Mouse (Mus musculus): ENCODE data around the gene Mrpl54. TPM values are rescaled to one million over a fixed set of nuclear protein-coding genes. Genes with fewer than 3 reads are reported as not detected.

The Mrpl54 gene
- polyA plus RNA-seq, 1 experiment from 2014 or later, result 240 TPM

DNA sequence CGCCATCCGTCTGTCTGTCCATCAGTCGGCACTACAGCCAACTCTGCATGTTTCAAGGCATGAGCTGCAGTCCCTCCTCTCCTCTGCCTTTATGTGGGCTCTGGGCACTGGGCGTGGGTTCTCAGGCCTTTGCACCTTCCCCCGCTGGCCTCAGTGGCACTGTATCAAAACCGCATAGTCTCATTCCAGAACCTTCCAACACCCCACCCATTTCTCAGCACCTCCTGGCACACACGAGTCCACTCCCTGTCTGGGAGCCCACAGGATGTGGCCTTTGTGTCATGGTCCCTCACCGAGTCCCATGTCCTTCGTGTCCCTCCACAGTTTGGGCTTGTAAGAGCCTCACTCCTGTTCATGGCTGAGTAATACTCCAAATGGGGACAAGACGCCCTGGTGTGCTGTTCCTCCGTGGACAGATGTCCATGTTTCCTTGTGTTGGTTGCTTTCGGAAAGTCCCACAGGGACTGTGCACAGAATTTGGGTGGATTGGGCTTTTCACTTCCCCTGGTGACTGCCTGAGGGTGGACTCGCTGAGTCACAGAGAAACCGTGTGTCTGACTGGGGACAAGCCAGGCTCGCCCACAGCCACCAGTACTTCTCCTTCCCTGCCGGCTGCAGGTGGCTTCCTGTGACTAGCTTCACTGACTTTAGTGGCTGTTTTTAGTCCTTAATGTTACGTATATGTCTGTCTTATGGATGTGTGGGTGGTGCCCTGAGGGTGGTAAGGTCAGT, 31.8 kb upstream of the Mrpl54 start:
- H3K36me3 ChIP-seq (ENCODE audit: control insufficient read depth, insufficient read depth, low read length), result no peaks in the 10 kb centered on the region
- no peaks in the 10 kb centered on the region for H3K9me3 ChIP-seq (ENCODE audit: control insufficient read depth, low read length)
- 89% methylated on average over 17 of the region's 17 CpGs for WGBS
- H3K4me1 ChIP-seq (ENCODE audit: control insufficient read depth, insufficient read depth, low read length), result peaks cover 61% of the 10 kb centered on the region
- H3K27me3 ChIP-seq (ENCODE audit: control insufficient read depth, insufficient read depth, low read length), result no peaks in the 10 kb centered on the region
- ATAC-seq (ENCODE audit: low FRiP score, low TSS enrichment), result no peak
- no peak overlapping the region for H3K27ac ChIP-seq (ENCODE audit: low read depth, low read length)
- H3K4me2 ChIP-seq (replicated peaks; ENCODE audit: low read depth, low read length), result no peak overlapping the region
- H3K4me3 ChIP-seq (ENCODE audit: low read length), result no peak overlapping the region
- no peak overlapping the region for H3K9ac ChIP-seq (ENCODE audit: low read depth, low read length)

DNA sequence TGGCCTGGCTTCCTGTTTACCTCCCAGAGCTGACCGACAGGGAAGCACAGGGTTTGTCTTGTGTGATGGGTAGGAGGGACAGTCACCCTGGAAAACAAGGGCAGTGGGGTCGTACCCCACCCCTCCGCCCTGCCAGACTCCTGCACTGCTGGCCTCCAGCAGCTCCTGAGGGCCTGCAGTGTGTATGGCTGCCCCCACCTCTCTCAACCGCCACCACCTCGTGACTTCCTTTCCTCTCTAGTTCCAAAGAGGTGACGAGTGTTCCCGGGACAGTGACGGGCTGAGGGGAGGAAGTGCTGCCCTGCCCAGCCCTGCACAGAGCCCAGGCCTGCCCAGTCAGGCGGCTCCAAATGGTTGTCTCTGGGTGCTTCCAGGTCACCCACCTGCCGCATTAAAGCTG, 31.1 kb upstream of the Mrpl54 start:
- WGBS, result 42% methylated on average over 10 of the region's 10 CpGs
- H3K9me3 ChIP-seq (ENCODE audit: control insufficient read depth, low read length), result no peaks in the 10 kb centered on the region
- ATAC-seq (ENCODE audit: low FRiP score, low TSS enrichment), result 0 out of 2 replicates have a peak, but pooled peaks have one; percentile 5
- no peak overlapping the region for H3K4me3 ChIP-seq (ENCODE audit: low read length)
- peak overlapping the region; percentile 55; the same call in 1 of the 2 replicates for H3K27ac ChIP-seq (ENCODE audit: low read depth, low read length)
- no peaks in the 10 kb centered on the region for H3K36me3 ChIP-seq (ENCODE audit: control insufficient read depth, insufficient read depth, low read length)
- H3K9ac ChIP-seq (ENCODE audit: low read depth, low read length), result no peak overlapping the region
- H3K4me2 ChIP-seq (replicated peaks; ENCODE audit: low read depth, low read length), result peak overlapping the region; percentile 3; the same call in 1 of the 2 replicates
- no peaks in the 10 kb centered on the region for H3K27me3 ChIP-seq (ENCODE audit: control insufficient read depth, insufficient read depth, low read length)
- peaks cover 55% of the 10 kb centered on the region for H3K4me1 ChIP-seq (ENCODE audit: control insufficient read depth, insufficient read depth, low read length)

DNA sequence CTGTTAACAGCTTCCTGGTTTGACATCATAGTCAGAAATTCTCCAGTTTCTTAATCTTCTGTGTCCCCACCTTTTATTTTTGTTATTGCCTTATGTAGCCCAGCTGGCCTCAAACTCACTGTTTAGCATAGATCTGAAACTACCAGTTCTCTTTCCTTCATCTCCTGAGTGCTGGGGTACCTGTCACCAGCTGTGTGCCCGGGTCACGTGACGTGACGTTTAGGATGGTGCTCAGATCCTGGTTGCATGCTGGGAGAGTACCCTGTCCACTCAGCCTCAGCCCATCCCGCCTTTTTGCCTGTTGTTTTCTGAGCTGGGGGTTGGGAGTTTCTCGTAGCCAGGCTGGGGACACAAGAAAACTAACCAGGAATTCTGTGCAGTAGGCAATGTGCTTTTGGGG, 30.5 kb upstream of the Mrpl54 start:
- Histone ChIP-seq H3K9ac (ENCODE audit: low read depth, low read length) (no peak overlapping the region), H3K9me3 (ENCODE audit: control insufficient read depth, low read length) (no peaks in the 10 kb centered on the region), H3K4me1 (ENCODE audit: control insufficient read depth, insufficient read depth, low read length) (peaks cover 49% of the 10 kb centered on the region), H3K4me3 (ENCODE audit: low read length) (no peak overlapping the region), H3K36me3 (ENCODE audit: control insufficient read depth, insufficient read depth, low read length) (no peaks in the 10 kb centered on the region), H3K4me2 (replicated peaks; ENCODE audit: low read depth, low read length) (no peak overlapping the region), H3K27me3 (ENCODE audit: control insufficient read depth, insufficient read depth, low read length) (no peaks in the 10 kb centered on the region), H3K27ac (ENCODE audit: low read depth, low read length) (peak overlapping the region; percentile 55; the same call in 1 of the 2 replicates)
- no peak for ATAC-seq (ENCODE audit: low FRiP score, low TSS enrichment)
- WGBS, result 75% methylated on average over 6 of the region's 6 CpGs

DNA sequence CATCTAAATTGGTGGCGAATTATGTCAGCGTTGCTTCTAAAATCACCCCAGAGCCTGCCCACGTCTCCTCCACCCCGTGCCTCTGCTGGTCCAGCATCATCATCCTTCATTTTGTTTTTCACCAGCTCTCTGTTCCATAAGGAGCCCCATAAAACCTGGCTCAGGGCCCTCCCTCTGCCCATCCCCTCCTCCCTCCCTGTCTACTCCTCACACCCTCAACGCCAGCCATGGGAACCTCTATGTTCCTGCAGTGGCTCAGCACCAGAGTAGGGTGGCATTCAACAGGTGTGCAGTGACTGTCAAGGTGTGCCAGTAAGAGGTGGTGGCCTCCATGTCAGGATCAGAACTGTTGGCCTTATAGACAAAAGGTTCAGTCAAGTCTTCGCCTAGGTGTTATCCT, 28.5 kb upstream of the Mrpl54 start:
- H3K4me2 ChIP-seq (replicated peaks; ENCODE audit: low read depth, low read length), result no peak overlapping the region

DNA sequence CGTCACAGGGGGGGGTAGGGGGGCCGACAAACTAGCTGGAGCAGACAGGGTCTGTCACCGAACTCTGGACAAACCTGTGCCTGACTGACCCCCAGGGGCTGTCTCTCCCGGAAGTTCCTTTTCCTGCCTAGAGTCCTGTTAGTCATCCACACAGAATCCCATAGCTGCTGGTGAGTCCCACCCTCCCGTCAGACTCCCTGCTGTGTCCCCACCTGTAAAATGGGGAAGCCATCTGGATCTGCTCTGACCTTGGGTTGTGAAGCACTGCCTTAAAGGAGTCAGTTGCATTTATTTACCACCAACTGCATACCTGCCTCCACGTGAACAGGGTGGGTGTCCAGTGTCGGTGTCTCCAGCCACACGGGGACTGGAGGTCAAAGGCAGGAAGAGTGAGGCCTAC, 27.7 kb upstream of the Mrpl54 start:
- ATAC-seq (ENCODE audit: low FRiP score, low TSS enrichment), result no peak
- Histone ChIP-seq H3K36me3 (ENCODE audit: control insufficient read depth, insufficient read depth, low read length) (no peaks in the 10 kb centered on the region), H3K9ac (ENCODE audit: low read depth, low read length) (peak overlapping the region; percentile 50), H3K4me2 (replicated peaks; ENCODE audit: low read depth, low read length) (peak overlapping the region; percentile 99), H3K27me3 (ENCODE audit: control insufficient read depth, insufficient read depth, low read length) (peaks cover 16% of the 10 kb centered on the region), H3K27ac (ENCODE audit: low read depth, low read length) (no peak overlapping the region), H3K9me3 (ENCODE audit: control insufficient read depth, low read length) (no peaks in the 10 kb centered on the region), H3K4me1 (ENCODE audit: control insufficient read depth, insufficient read depth, low read length) (peaks cover 32% of the 10 kb centered on the region), H3K4me3 (ENCODE audit: low read length) (peak overlapping the region; percentile 77)
- 33% methylated on average over 8 of the region's 8 CpGs for WGBS

More for the DNA sequence above, 28.5 kb upstream of the Mrpl54 start:
- Histone ChIP-seq H3K4me1 (ENCODE audit: control insufficient read depth, insufficient read depth, low read length) (peaks cover 39% of the 10 kb centered on the region), H3K36me3 (ENCODE audit: control insufficient read depth, insufficient read depth, low read length) (no peaks in the 10 kb centered on the region), H3K27ac (ENCODE audit: low read depth, low read length) (no peak overlapping the region), H3K27me3 (ENCODE audit: control insufficient read depth, insufficient read depth, low read length) (peaks cover 12% of the 10 kb centered on the region), H3K9me3 (ENCODE audit: control insufficient read depth, low read length) (no peaks in the 10 kb centered on the region), H3K4me3 (ENCODE audit: low read length) (no peak overlapping the region), H3K9ac (ENCODE audit: low read depth, low read length) (peak overlapping the region; percentile 50; the same call in 1 of the 2 replicates)
- 87% methylated on average over 5 of the region's 6 CpGs for WGBS
- no peak for ATAC-seq (ENCODE audit: low FRiP score, low TSS enrichment)

DNA sequence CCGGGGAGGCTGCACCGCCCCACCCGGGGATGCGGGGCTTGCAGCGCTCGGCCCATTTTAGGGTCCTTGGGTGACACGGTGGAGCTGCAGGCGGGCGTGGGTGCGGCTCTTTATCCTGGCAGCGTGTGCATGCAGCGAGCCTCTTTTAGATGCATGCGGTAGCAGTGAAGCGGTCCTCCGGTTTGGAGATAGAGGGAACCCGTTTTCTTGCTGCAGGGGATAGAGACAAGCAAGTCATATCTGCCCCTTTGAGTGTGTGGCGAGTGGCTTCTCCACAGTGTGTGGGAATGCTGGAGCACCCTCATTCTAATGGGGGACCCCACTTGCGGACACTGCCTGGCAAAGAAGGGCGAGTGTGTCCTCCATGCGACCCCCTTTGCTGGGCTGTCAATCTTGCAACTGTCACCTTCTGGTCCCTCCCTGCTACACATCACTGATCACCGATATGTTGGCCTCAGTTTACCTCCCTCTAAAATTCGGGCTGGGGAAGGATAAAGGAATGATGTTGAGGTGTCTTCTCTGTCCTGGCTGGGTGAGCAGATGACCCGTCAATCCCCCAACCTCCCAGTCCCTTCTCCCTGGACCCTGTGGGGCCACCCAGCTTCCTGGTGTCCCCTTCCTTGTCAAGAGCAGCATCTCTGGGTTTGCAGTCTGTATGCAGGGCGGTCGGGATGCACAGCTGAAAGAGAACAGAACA, 26.7 kb upstream of the Mrpl54 start:
- H3K27me3 ChIP-seq (ENCODE audit: control insufficient read depth, insufficient read depth, low read length), result peaks cover 16% of the 10 kb centered on the region
- no peak for ATAC-seq (ENCODE audit: low FRiP score, low TSS enrichment)
- 2% methylated on average over 25 of the region's 25 CpGs for WGBS
- H3K9ac ChIP-seq (ENCODE audit: low read depth, low read length), result peak overlapping the region; percentile 50
- H3K9me3 ChIP-seq (ENCODE audit: control insufficient read depth, low read length), result no peaks in the 10 kb centered on the region
- H3K36me3 ChIP-seq (ENCODE audit: control insufficient read depth, insufficient read depth, low read length), result no peaks in the 10 kb centered on the region
- H3K4me1 ChIP-seq (ENCODE audit: control insufficient read depth, insufficient read depth, low read length), result peaks cover 24% of the 10 kb centered on the region
- peak overlapping the region; percentile 40 for H3K27ac ChIP-seq (ENCODE audit: low read depth, low read length)
- peak overlapping the region; percentile 99 for H3K4me2 ChIP-seq (replicated peaks; ENCODE audit: low read depth, low read length)
- peak overlapping the region; percentile 77 for H3K4me3 ChIP-seq (ENCODE audit: low read length)

DNA sequence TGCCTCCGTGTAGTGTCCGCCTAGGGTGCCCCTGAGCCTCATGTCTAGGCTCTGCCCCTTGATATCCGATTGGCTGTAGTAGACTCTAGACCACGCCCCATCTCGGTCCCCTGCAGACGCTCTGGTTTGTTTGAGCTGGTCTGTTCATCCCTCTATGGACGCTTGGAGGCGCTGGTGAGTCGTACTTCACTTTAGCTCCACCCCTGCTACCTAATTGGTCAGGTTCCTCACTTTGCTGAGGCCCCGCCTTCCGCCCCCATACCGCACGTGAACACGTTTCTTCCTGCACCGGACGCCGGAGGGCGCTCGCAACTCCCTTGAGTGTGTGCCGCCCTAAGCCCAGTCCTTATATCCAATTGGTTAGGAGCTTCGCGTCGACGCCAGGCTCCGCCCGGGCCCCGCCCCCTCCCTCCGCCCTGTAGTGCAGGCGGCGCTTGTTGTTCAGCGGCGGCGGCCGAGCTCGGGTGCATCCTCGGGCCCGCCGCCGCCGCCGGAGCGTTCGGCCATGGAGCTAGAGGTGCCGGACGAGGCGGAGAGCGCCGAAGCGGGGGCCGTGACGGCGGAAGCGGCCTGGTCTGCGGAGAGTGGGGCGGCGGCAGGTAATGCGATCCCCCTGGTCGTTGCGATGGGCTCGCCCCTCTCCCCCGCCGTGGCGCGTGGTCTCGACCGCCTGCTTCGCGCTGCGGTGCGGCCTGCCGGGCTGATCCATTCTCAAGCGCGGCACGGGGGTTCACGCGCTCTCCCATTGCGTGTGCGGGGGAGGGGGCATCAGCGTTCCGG, 26.0 kb upstream of the Mrpl54 start, which contains the start of gene Pip5k1c:
Pip5k1c (plus strand) TSS at position 410 of the 780 bp plus-strand sequence.
- no peaks in the 10 kb centered on the region for H3K36me3 ChIP-seq (ENCODE audit: control insufficient read depth, insufficient read depth, low read length)
- H3K9me3 ChIP-seq (ENCODE audit: control insufficient read depth, low read length), result no peaks in the 10 kb centered on the region
- H3K4me2 ChIP-seq (replicated peaks; ENCODE audit: low read depth, low read length), result peak within 1 kb of the TSS; percentile 99
- ATAC-seq (ENCODE audit: low FRiP score, low TSS enrichment), result peak; percentile 95
- peak within 1 kb of the TSS; percentile 40 for H3K27ac ChIP-seq (ENCODE audit: low read depth, low read length)
- H3K27me3 ChIP-seq (ENCODE audit: control insufficient read depth, insufficient read depth, low read length), result peaks cover 16% of the 10 kb centered on the region
- peak within 1 kb of the TSS; percentile 50 for H3K9ac ChIP-seq (ENCODE audit: low read depth, low read length)
- WGBS, result under 1% methylated on average over 66 of the region's 80 CpGs
- H3K4me1 ChIP-seq (ENCODE audit: control insufficient read depth, insufficient read depth, low read length), result peaks cover 29% of the 10 kb centered on the region
- H3K4me3 ChIP-seq (ENCODE audit: low read length), result peak within 1 kb of the TSS; percentile 77

DNA sequence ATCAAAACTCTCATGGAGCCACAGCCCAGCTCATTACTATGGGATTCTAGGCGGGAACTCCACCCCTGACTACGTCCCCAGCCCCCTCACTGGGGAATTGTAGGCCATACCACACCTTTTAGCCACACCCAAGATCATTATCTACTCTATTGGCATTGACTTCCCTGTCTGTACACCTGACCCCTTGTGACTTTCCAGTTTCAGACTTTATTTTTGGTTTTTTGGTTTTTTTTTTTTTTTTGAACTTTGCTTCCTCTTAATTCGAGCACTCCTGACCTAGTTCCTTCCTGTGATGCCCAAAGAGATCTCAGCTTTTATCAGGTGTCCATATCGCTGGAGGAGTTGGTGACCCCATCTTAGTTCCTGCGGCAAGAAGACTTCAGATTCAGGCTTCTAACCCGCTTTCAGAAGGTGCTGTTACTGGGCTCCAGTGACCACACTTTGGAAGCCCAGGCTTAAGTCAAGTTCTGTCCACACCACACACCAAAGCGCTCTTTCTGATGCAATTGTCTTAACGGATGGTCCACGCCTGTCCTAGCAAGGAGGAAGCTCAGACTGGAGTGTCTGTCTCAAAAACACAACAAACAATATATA, 24.9 kb upstream of the Mrpl54 start, which contains the start of gene Tjp3:
Tjp3 (minus strand) TSS at position 71 of the 594 bp plus-strand sequence.
- 63% methylated on average over 9 of the region's 9 CpGs for WGBS
- H3K4me2 ChIP-seq (replicated peaks; ENCODE audit: low read depth, low read length), result peak within 1 kb of the TSS; percentile 36
- no peaks in the 10 kb centered on the region for H3K36me3 ChIP-seq (ENCODE audit: control insufficient read depth, insufficient read depth, low read length)
- peak within 1 kb of the TSS; percentile 28; the same call in 1 of the 2 replicates for H3K9ac ChIP-seq (ENCODE audit: low read depth, low read length)
- ATAC-seq (ENCODE audit: low FRiP score, low TSS enrichment), result no peak
- no peaks in the 10 kb centered on the region for H3K9me3 ChIP-seq (ENCODE audit: control insufficient read depth, low read length)
- H3K4me1 ChIP-seq (ENCODE audit: control insufficient read depth, insufficient read depth, low read length), result peaks cover 24% of the 10 kb centered on the region
- H3K4me3 ChIP-seq (ENCODE audit: low read length), result peak within 1 kb of the TSS; percentile 29
- peak within 1 kb of the TSS; percentile 30; the same call in 1 of the 2 replicates for H3K27ac ChIP-seq (ENCODE audit: low read depth, low read length)
- peaks cover 16% of the 10 kb centered on the region for H3K27me3 ChIP-seq (ENCODE audit: control insufficient read depth, insufficient read depth, low read length)

Measured in kidney, embryonic 14.5 days (tissue).